Mouse (Mus musculus) lung, adult 2 months (tissue): ENCODE data around the gene Olfr1423.

Source experiments
- CTCF ChIP-seq: fragments of 200-500 bp; IDR thresholded peaks from 2 replicates; pipeline ENCODE4 v1.5.1; 2011; ENCODE audit warnings: mild to moderate bottlenecking, low read length, control low read depth; ENCODE audit not compliant: insufficient read depth
- POLR2A ChIP-seq: fragments of 200-500 bp; IDR thresholded peaks from 2 replicates; pipeline ENCODE4 v1.6.1; 2011; ENCODE audit warnings: low read depth, mild to moderate bottlenecking, control low read depth, low read length, borderline replicate concordance; ENCODE audit errors: extremely low read depth

DNA sequence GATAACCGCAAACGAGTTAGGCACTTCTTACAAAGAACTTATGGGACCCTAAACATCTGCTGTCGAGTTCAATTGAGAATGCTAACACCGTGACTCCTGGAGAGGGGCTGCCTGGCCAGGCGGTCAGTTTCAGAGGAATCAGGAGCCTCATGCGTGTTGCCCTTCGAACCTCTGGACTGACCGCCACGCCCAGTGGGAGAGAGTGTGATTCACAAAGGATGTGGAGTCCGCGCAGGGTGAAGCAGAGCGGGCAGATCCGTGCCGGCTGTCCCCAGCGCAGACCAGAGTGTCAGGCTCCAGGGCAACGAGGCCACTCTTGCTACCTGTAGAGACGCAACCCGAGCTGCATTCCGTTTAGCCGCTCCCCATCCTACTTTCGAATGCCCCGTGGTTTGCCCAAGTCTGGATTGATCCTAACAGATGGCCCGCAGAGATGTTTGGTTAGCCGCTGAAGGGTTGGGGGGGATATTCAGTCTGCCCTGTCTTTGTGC is 30.8 kb downstream of the Olfr1423 start:
- TF ChIP-seq POLR2A (peak; percentile 59; the same call in 1 of the 2 replicates), CTCF (no peak)
